Mouse (Mus musculus) B cell, adult 67 days (primary cell): ENCODE measurements around the gene Rnf10. TPM values are rescaled to one million over a fixed set of nuclear protein-coding genes. Genes with fewer than 3 reads are reported as not detected.

Experiments used
- total RNA-seq, 2 experiments: library from RNA; stranded (reverse); gene quantifications; 4 replicates each; pipeline ENCODE4 v1.2.4; 2023

Rnf10 gene
- total RNA-seq, result 100 to 1,000 TPM; 138 to 150 TPM

GRCm38 (mm10) chr5:115272812-115273548 lies at the start of gene Rnf10:
TSS of gene Rnf10 (minus strand) at chr5:115272898.

GRCm38 (mm10) chr5:115300792-115301614 lies 28.3 kb upstream of the Rnf10 start, which contains the start of gene Dynll1:
TSS of gene Dynll1 (minus strand) at chr5:115300999.

GRCm38 (mm10) chr5:115279226-115280049 lies 6.7 kb upstream of the Rnf10 start, which contains the start of gene Coq5:
TSS of gene Coq5 (plus strand) at chr5:115279666.

GRCm38 (mm10) chr5:115235786-115236263 lies 36.9 kb downstream of the Rnf10 start, which contains the start of gene Pop5:
TSS of gene Pop5 (plus strand) at chr5:115235836.

GRCm38 (mm10) chr5:115193669-115194625 lies 78.8 kb downstream of the Rnf10 start, which contains the start of gene Cabp1:
TSS of gene Cabp1 (minus strand) at chr5:115194381.

Other genes with a start within 250 kb of the Rnf10 start
- gene Gm10401, start 174.6 kb downstream of the Rnf10 start, total RNA-seq, result not detected
- gene Acads, start 153.6 kb downstream of the Rnf10 start, total RNA-seq, result 10 to 100 TPM; 15.7 to 20.1 TPM
- gene Unc119b, start 137.9 kb downstream of the Rnf10 start, total RNA-seq, result 10 to 100 TPM; 42.6 to 43.8 TPM
- 10 to 100 TPM; 83.4 to 92.8 TPM for gene Mlec, start 114.7 kb downstream of the Rnf10 start, total RNA-seq
- not detected for gene Cabp1, start 78.5 kb downstream of the Rnf10 start, total RNA-seq
- 10 to 100 TPM; 46.7 to 69.9 TPM for gene Pop5, start 37.1 kb downstream of the Rnf10 start, total RNA-seq
- 10 to 100 TPM; 27.1 to 35.5 TPM for gene Coq5, start 6.8 kb upstream of the Rnf10 start, total RNA-seq
- 100 to 1,000 TPM; 240 to 329 TPM for gene Dynll1, start 28.1 kb upstream of the Rnf10 start, total RNA-seq
- 10 to 100 TPM; 69.6 to 71.0 TPM for gene Srsf9, start 54.3 kb upstream of the Rnf10 start, total RNA-seq
- gene Gatc, start 68.3 kb upstream of the Rnf10 start, total RNA-seq, result 10 to 100 TPM; 13.0 to 13.1 TPM
- 10 to 100 TPM; 24.3 to 26.9 TPM for gene Triap1, start 68.3 kb upstream of the Rnf10 start, total RNA-seq
- 100 to 1,000 TPM; 199 to 204 TPM for gene Cox6a1, start 76.1 kb upstream of the Rnf10 start, total RNA-seq
- not detected for gene Msi1, start 156.7 kb upstream of the Rnf10 start, total RNA-seq
- not detected for gene Pla2g1b, start 193.4 kb upstream of the Rnf10 start, total RNA-seq
- gene Sirt4, start 211.8 kb upstream of the Rnf10 start, total RNA-seq, result 10 to 100 TPM; 19.4 to 21.5 TPM
- 10 to 100 TPM; 73.5 to 97.2 TPM for gene Pxn, start 233.8 kb upstream of the Rnf10 start, total RNA-seq